Mouse (Mus musculus): Measurements from ENCODE around the gene Mup11. TPM values are rescaled to one million over a fixed set of nuclear protein-coding genes. Genes with fewer than 3 reads are reported as not detected.
"Not testable (repeated sequence)": the region's sequence is repeated elsewhere in the genome, so short reads cannot be mapped to it uniquely, and the experiment has no call there.

Gene Mup11
- polyA plus RNA-seq (2021) = not detected

- CTCF ChIA-PET; ATAC-seq; DNase-seq (ENCODE audit: low read depth, low spot score); H3K27me3 ChIP-seq; POLR2A ChIA-PET; in situ Hi-C loops (cut with MboI; ENCODE audit: low pct_unique_long_range_greater_than_20kb): not testable (repeated sequence)
These were observed at the start of gene Mup11 for GRCm38 (mm10) chr4:60662311-60662710. TSS of gene Mup11 (minus strand) at chr4:60662411.

Other genes starting within 250 kb of the Mup11 start
- gene Mup9, start 240.5 kb downstream of the Mup11 start, polyA plus RNA-seq (2021) = not detected
- not detected for gene Mup1, start 160.5 kb downstream of the Mup11 start, polyA plus RNA-seq (2021)
- not detected for gene Mup10, start 80.2 kb downstream of the Mup11 start, polyA plus RNA-seq (2021)
- not detected for gene Mup12, start 78.9 kb upstream of the Mup11 start, polyA plus RNA-seq (2021)
- gene Mup22, start 159.1 kb upstream of the Mup11 start, polyA plus RNA-seq (2021) = not detected